Mouse (Mus musculus): Measurements from ENCODE around the gene Eif4ebp2. TPM values are rescaled to one million over a fixed set of nuclear protein-coding genes. Genes with fewer than 3 reads are reported as not detected.

The Eif4ebp2 gene
- polyA plus RNA-seq, 1 experiment = 93.7 TPM

- H3K4me1 ChIP-seq (ENCODE audit: control insufficient read depth, insufficient read depth, insufficient read length) = no peaks in the 10 kb centered on the region
- TF ChIP-seq CTCF (IDR thresholded peaks at IDR 0.05; ENCODE audit: extremely low read depth, insufficient read depth, insufficient read length, insufficient replicate concordance) = no peak
- no peak for TF ChIP-seq POLR2A (IDR thresholded peaks at IDR 0.05; ENCODE audit: low read depth, low read length)
- no peak for DNase-seq (ENCODE audit: low read depth in 1 of 2, low spot score in 2 of 2)
- no peak overlapping the region for H3K27ac ChIP-seq (ENCODE audit: insufficient read depth, low read length)
- no peak overlapping the region for H3K4me3 ChIP-seq (ENCODE audit: extremely low read depth, insufficient read depth, insufficient read length)
- H3K27me3 ChIP-seq (ENCODE audit: control insufficient read depth, insufficient read depth, low read length) = no peaks in the 10 kb centered on the region
- 89% methylated on average over 6 of the region's 6 CpGs for WGBS
- no peaks in the 10 kb centered on the region for H3K36me3 ChIP-seq (ENCODE audit: control insufficient read depth, insufficient read depth, low read length)
These were observed 36.2 kb upstream of the Eif4ebp2 start for GRCm38 (mm10) chr10:61488522-61489110.

DNA sequence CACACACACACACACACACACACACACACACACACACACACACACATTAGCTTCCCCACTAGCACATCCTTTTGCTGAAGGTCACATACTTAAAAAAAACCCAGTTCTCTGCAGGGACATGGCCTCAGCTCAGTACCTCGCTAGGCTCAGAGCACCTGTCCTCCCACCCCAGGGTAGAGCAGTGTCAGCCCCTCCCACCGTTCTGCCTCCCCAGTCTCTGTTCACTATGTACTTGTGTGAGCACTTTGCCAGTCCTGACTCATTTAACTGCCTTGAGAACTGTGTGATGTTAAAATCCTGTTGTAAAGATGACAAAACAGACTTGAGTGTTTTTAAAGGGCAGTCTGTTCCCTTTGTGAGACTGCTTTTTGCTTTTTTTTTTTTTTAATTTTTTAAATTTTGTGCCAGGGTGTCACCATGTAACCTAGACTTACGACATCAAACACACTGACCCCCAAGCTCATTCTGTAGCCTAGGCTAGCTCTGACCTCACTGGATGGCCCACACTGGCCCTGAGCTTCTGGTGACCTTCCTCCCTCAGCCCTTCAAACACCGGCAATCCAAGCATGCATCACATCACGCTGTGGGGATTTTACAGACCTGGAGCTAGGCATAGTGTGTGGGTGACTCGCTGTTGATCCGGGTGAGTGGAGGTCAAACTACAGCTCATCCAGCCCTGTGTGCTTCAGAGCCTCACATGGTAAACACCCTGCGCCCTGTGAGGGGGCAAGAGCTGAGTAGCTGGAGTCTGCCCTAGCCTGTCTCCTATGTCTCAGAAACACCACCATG is 34.3 kb upstream of the Eif4ebp2 start:
- TF ChIP-seq CTCF (IDR thresholded peaks at IDR 0.05; ENCODE audit: extremely low read depth, insufficient read depth, insufficient read length, insufficient replicate concordance) (no peak), POLR2A (IDR thresholded peaks at IDR 0.05; ENCODE audit: low read depth, low read length) (no peak)
- H3K4me3 ChIP-seq (ENCODE audit: extremely low read depth, insufficient read depth, insufficient read length) = no peak overlapping the region
- H3K27ac ChIP-seq (ENCODE audit: insufficient read depth, low read length) = no peak overlapping the region
- WGBS = 92% methylated on average over 8 of the region's 8 CpGs
- H3K27me3 ChIP-seq (ENCODE audit: control insufficient read depth, insufficient read depth, low read length) = no peaks in the 10 kb centered on the region
- H3K4me1 ChIP-seq (ENCODE audit: control insufficient read depth, insufficient read depth, insufficient read length) = no peaks in the 10 kb centered on the region
- DNase-seq (ENCODE audit: low read depth in 1 of 2, low spot score in 2 of 2) = no peak
- H3K36me3 ChIP-seq (ENCODE audit: control insufficient read depth, insufficient read depth, low read length) = no peaks in the 10 kb centered on the region

- WGBS = 95% methylated on average over 11 of the region's 11 CpGs
- DNase-seq (ENCODE audit: low read depth in 1 of 2, low spot score in 2 of 2) = no peak
- Histone ChIP-seq H3K4me1 (ENCODE audit: control insufficient read depth, insufficient read depth, insufficient read length) (no peaks in the 10 kb centered on the region), H3K27ac (ENCODE audit: insufficient read depth, low read length) (no peak overlapping the region), H3K27me3 (ENCODE audit: control insufficient read depth, insufficient read depth, low read length) (no peaks in the 10 kb centered on the region), H3K36me3 (ENCODE audit: control insufficient read depth, insufficient read depth, low read length) (no peaks in the 10 kb centered on the region), H3K4me3 (ENCODE audit: extremely low read depth, insufficient read depth, insufficient read length) (no peak overlapping the region)
- TF ChIP-seq CTCF (IDR thresholded peaks at IDR 0.05; ENCODE audit: extremely low read depth, insufficient read depth, insufficient read length, insufficient replicate concordance) (no peak), POLR2A (IDR thresholded peaks at IDR 0.05; ENCODE audit: low read depth, low read length) (no peak)
These were observed 32.3 kb upstream of the Eif4ebp2 start for GRCm38 (mm10) chr10:61484801-61485200.

DNA sequence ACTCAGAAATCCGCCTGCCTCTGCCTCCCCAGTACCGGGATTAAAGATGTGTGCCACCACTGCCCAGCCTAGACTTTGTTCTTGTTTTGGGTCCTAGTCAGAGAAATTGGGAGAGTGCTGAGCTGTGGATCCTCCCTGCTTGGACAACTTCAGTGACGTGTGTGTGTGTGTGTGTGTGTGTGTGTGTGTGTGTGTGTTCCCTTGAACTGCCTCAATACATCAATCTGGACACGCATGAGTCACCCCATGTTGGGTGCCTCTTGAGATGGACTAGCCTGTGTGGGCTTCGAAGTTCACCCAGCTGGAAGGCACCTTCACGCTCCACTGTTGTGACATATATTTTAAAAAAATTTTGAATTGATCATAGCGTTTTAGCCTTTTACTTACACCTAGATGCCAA is 30.3 kb upstream of the Eif4ebp2 start:
- WGBS = 92% methylated on average over 7 of the region's 7 CpGs
- H3K4me3 ChIP-seq (ENCODE audit: extremely low read depth, insufficient read depth, insufficient read length) = no peak overlapping the region
- TF ChIP-seq POLR2A (IDR thresholded peaks at IDR 0.05; ENCODE audit: low read depth, low read length) (no peak), CTCF (IDR thresholded peaks at IDR 0.05; ENCODE audit: extremely low read depth, insufficient read depth, insufficient read length, insufficient replicate concordance) (no peak)
- no peaks in the 10 kb centered on the region for H3K27me3 ChIP-seq (ENCODE audit: control insufficient read depth, insufficient read depth, low read length)
- no peaks in the 10 kb centered on the region for H3K36me3 ChIP-seq (ENCODE audit: control insufficient read depth, insufficient read depth, low read length)
- H3K27ac ChIP-seq (ENCODE audit: insufficient read depth, low read length) = no peak overlapping the region
- no peak for DNase-seq (ENCODE audit: low read depth in 1 of 2, low spot score in 2 of 2)
- H3K4me1 ChIP-seq (ENCODE audit: control insufficient read depth, insufficient read depth, insufficient read length) = no peaks in the 10 kb centered on the region

DNA sequence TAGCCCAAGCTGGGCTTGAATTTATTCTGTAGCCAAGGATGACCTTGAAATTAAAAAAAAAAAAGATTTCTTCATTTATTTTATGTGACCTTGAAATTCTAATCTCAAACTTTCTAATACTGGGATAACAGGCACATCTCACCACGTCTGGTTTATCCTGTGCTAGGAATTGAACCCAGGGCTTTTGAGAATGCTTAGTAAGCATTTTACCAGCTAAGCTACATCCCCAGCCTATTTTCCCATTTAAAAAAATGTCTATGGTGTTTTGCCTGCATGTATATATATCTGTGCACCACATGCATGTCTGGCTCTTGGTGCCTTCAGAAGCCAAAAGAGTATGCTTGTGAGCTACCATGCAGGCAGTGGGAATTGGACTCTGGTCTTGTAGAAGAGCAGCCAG is 28.0 kb upstream of the Eif4ebp2 start:
- TF ChIP-seq POLR2A (IDR thresholded peaks at IDR 0.05; ENCODE audit: low read depth, low read length) (no peak), CTCF (IDR thresholded peaks at IDR 0.05; ENCODE audit: extremely low read depth, insufficient read depth, insufficient read length, insufficient replicate concordance) (no peak)
- H3K4me1 ChIP-seq (ENCODE audit: control insufficient read depth, insufficient read depth, insufficient read length) = peaks cover 3% of the 10 kb centered on the region; the same call in 1 of the 2 replicates
- DNase-seq (ENCODE audit: low read depth in 1 of 2, low spot score in 2 of 2) = no peak
- 65% methylated on average over 1 of the region's 1 CpGs for WGBS
- H3K27ac ChIP-seq (ENCODE audit: insufficient read depth, low read length) = no peak overlapping the region
- no peak overlapping the region for H3K4me3 ChIP-seq (ENCODE audit: extremely low read depth, insufficient read depth, insufficient read length)
- H3K36me3 ChIP-seq (ENCODE audit: control insufficient read depth, insufficient read depth, low read length) = no peaks in the 10 kb centered on the region
- H3K27me3 ChIP-seq (ENCODE audit: control insufficient read depth, insufficient read depth, low read length) = no peaks in the 10 kb centered on the region

DNA sequence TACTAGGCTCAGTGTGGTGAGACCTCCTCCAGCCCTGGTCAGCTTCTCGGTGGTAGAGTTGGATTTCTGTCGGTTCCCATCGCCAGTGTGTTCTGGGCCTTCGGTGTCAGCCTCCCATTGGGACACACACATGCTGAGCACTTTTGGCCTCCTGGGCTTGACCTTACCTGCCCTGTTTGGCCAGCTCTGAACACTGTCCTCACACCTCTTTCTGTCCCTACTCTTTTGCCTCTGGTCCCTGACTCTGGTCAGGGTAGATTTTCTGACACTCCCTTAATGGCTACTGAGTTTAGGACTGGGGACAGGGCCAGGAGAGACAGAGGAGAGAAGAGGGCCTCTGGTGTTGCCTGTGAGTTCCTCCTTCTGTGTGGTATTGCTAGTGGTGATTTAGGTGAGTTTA is 27.5 kb upstream of the Eif4ebp2 start:
- 93% methylated on average over 4 of the region's 4 CpGs for WGBS
- Histone ChIP-seq H3K4me1 (ENCODE audit: control insufficient read depth, insufficient read depth, insufficient read length) (peaks cover 4% of the 10 kb centered on the region; the same call in 1 of the 2 replicates), H3K27me3 (ENCODE audit: control insufficient read depth, insufficient read depth, low read length) (no peaks in the 10 kb centered on the region), H3K4me3 (ENCODE audit: extremely low read depth, insufficient read depth, insufficient read length) (no peak overlapping the region), H3K27ac (ENCODE audit: insufficient read depth, low read length) (no peak overlapping the region), H3K36me3 (ENCODE audit: control insufficient read depth, insufficient read depth, low read length) (no peaks in the 10 kb centered on the region)
- no peak for TF ChIP-seq CTCF (IDR thresholded peaks at IDR 0.05; ENCODE audit: extremely low read depth, insufficient read depth, insufficient read length, insufficient replicate concordance)
- TF ChIP-seq POLR2A (IDR thresholded peaks at IDR 0.05; ENCODE audit: low read depth, low read length) = no peak
- DNase-seq (ENCODE audit: low read depth in 1 of 2, low spot score in 2 of 2) = no peak

DNA sequence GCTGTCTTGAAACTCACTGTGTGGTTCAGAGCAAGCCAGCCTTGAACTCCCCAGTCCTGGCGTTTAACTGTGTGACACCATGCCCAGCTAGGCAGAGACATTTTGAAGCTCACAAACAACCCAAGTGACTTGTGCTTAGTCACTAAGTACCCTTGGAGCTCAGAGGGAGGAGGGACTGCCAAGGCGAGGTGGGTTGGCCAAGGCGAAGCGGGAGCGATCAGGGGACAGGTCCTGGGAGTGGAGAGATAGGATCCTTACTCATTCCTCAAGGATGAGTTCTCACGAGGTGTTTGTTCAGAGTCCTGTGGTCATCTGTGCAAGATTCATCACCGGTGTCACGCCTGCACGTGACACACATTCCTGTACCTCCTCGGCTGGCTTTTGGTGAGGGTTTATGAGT is 27.0 kb upstream of the Eif4ebp2 start:
- no peaks in the 10 kb centered on the region for H3K36me3 ChIP-seq (ENCODE audit: control insufficient read depth, insufficient read depth, low read length)
- 96% methylated on average over 10 of the region's 10 CpGs for WGBS
- H3K27ac ChIP-seq (ENCODE audit: insufficient read depth, low read length) = no peak overlapping the region
- DNase-seq (ENCODE audit: low read depth in 1 of 2, low spot score in 2 of 2) = no peak
- no peak for TF ChIP-seq CTCF (IDR thresholded peaks at IDR 0.05; ENCODE audit: extremely low read depth, insufficient read depth, insufficient read length, insufficient replicate concordance)
- no peak for TF ChIP-seq POLR2A (IDR thresholded peaks at IDR 0.05; ENCODE audit: low read depth, low read length)
- H3K4me1 ChIP-seq (ENCODE audit: control insufficient read depth, insufficient read depth, insufficient read length) = peaks cover 5% of the 10 kb centered on the region; the same call in 1 of the 2 replicates
- no peak overlapping the region for H3K4me3 ChIP-seq (ENCODE audit: extremely low read depth, insufficient read depth, insufficient read length)
- no peaks in the 10 kb centered on the region for H3K27me3 ChIP-seq (ENCODE audit: control insufficient read depth, insufficient read depth, low read length)

All from spleen, adult 2 months (tissue).